Mouse (Mus musculus): ENCODE results near the gene Arhgap27. TPM values are rescaled to one million over a fixed set of nuclear protein-coding genes. Genes with fewer than 3 reads are reported as not detected.

Arhgap27 gene
- total and polyA plus RNA-seq, 3 experiments, result 6.3 to 15.0 TPM; not detected in 1

DNA sequence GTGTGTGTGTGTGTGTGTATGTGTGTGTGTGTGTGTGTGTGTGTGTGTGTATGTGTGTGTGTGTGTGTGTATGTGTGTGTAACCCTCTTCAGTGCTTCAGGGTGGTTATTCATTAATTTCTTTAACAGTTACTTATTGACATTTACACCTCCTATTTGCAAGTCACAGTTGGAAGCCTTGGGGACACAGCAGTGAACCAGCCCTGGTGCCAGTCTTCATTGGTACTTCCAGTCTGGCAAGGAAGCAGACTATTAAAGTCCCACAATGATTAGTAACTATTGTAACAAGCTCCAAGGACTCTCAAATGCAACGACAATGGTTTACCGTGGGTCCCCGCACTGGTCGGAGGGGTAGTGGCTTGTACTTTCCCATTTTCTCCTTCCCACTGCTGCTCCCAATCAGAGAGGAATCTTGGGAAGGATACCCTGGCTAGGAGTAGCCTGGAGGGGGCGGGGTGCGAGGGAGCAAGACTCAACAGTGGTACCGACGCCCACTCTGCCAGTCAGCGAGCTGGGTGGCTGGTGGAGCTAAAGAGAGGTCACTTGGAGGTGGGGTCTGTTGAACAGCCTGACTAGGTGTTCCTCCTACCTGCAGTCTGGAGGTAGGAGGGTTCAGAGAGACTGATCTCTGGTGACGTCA, 48.6 kb downstream of the Arhgap27 start (continued):
- TF ChIP-seq MAZ (IDR thresholded peaks at IDR 0.05; ENCODE audit: low read depth, low read length), result no peak
- no peak for TF ChIP-seq BHLHE40 (IDR thresholded peaks at IDR 0.05; ENCODE audit: borderline replicate concordance, low read depth, low read length)
- no peak for TF ChIP-seq TAL1 (IDR thresholded peaks at IDR 0.05; ENCODE audit: low read length)

DNA sequence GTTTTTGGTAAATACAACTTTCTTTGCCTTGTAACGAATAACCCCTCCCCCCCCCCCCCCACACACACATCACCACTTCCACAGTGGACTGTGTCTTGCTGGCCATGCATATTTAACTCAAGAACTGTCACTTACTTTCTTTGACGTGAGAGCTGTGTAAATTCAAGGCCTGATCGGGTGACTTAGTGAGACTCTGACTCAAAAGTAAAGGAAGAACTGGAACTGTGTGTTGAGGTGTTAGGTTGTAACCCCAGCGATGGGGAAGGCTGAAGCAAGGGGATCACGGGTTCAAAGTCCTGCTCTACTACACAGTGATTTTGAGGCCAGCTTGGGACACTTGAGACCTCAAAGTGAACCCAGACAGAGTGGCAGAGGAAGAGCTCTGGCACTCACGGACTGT, 50.0 kb downstream of the Arhgap27 start:
- Histone ChIP-seq H3K36me3 (ENCODE audit: control insufficient read depth in 1 of 2, insufficient read depth in 2 of 2, low read length in 2 of 2) (no peaks in the 10 kb centered on the region), H3K4me3 (ENCODE audit: control insufficient read depth in 1 of 2, insufficient read depth in 1 of 2, low read depth in 2 of 2, low read length in 2 of 2) (no peak overlapping the region), H3K79me2 (ENCODE audit: control insufficient read depth, insufficient read depth, low read length, poor library complexity) (no peaks in the 10 kb centered on the region), H3K4me1 (ENCODE audit: control insufficient read depth in 1 of 2, insufficient read depth in 2 of 2, low read length in 2 of 2) (no peaks in the 10 kb centered on the region), H3K9ac (ENCODE audit: control insufficient read depth, low read depth, low read length, poor library complexity, severe bottlenecking) (no peak overlapping the region), H3K27me3 (ENCODE audit: control insufficient read depth in 1 of 2, insufficient read depth in 2 of 2, low read length in 2 of 2) (peaks cover 3% of the 10 kb centered on the region in 2 experiments; a peak in 3 of 4 replicates), H3K27ac (ENCODE audit: control insufficient read depth, low read depth, low read length) (no peak overlapping the region), H3K9me3 (replicated peaks; ENCODE audit: insufficient read depth, low read length) (no peaks in the 10 kb centered on the region)
- no peak for DNase-seq (ENCODE audit: low read depth, low spot score)
- no peak for TF ChIP-seq ZKSCAN1 (IDR thresholded peaks at IDR 0.05; ENCODE audit: low read depth, low read length)
- TF ChIP-seq MAZ (IDR thresholded peaks at IDR 0.05; ENCODE audit: low read depth, low read length), result no peak
- TF ChIP-seq USF1 (IDR thresholded peaks at IDR 0.05; ENCODE audit: low read depth, low read length), result no peak
- no peak for TF ChIP-seq USF2 (IDR thresholded peaks at IDR 0.05; ENCODE audit: borderline replicate concordance in 1 of 2, insufficient read depth in 1 of 2, low read depth in 1 of 2, low read length in 2 of 2)
- TF ChIP-seq BHLHE40 (IDR thresholded peaks at IDR 0.05; ENCODE audit: borderline replicate concordance, low read depth, low read length), result no peak
- no peak for TF ChIP-seq MYC (IDR thresholded peaks at IDR 0.05; ENCODE audit: low read depth, low read length)
- TF ChIP-seq POLR2AphosphoS5 (IDR thresholded peaks at IDR 0.05; ENCODE audit: borderline replicate concordance, low read depth, low read length), result no peak
- no peak for TF ChIP-seq SIN3A (IDR thresholded peaks at IDR 0.05; ENCODE audit: low read length)
- no peak for TF ChIP-seq JUND (IDR thresholded peaks at IDR 0.05; ENCODE audit: low read depth, low read length)
- TF ChIP-seq CHD1 (IDR thresholded peaks at IDR 0.05; ENCODE audit: low read depth, low read length), result no peak
- TF ChIP-seq POLR2A (IDR thresholded peaks at IDR 0.05; ENCODE audit: control insufficient read depth in 1 of 2, insufficient read depth in 1 of 2, low read depth in 1 of 2, low read length in 2 of 2, poor library complexity in 1 of 2), result no peak
- TF ChIP-seq MAFK (IDR thresholded peaks at IDR 0.05; ENCODE audit: borderline replicate concordance, low read depth, low read length), result no peak
- no peak for TF ChIP-seq KAT2A (conservative IDR thresholded peaks at IDR 0.05; ENCODE audit: low read depth, low read length)
- no peak for TF ChIP-seq NRF1 (IDR thresholded peaks at IDR 0.05; ENCODE audit: insufficient read depth, low read depth, low read length, poor library complexity, severe bottlenecking)
- no peak for TF ChIP-seq CHD2 (IDR thresholded peaks at IDR 0.05; ENCODE audit: low read length)

DNA sequence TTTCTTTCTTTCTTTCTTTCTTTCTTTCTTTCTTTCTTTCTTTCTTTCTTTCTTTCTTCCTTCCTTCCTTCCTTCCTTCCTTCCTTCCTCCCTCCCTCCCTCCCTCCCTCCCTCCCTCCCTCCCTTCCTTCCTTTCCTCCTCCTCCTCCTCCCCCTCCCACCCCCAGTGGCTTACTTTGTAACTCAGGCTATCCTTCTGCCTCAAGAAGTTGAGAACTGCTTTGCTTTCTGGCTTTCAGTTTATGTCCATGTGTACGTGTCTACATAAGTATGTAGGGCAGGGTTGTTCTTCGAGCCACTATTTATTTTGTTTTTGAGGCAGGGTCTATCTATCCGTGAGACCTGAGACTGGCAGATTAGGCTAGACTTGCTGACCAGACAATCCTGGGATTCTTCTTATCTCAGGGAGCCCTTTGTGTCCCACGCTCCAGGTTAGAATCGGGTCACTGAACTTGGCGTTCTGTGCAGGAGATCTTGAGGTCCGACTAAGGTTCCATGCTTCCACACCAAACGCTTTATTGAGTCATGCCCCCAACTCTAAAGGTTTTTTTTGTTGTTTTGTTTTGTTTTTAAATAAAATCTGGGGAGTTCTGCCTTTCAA, 50.7 kb downstream of the Arhgap27 start:
- H3K27ac ChIP-seq (ENCODE audit: control insufficient read depth, low read depth, low read length), result no peak overlapping the region
- H3K4me3 ChIP-seq (ENCODE audit: control insufficient read depth in 1 of 2, insufficient read depth in 1 of 2, low read depth in 2 of 2, low read length in 2 of 2), result no peak overlapping the region
- H3K4me1 ChIP-seq (ENCODE audit: control insufficient read depth in 1 of 2, insufficient read depth in 2 of 2, low read length in 2 of 2), result no peaks in the 10 kb centered on the region
- H3K36me3 ChIP-seq (ENCODE audit: control insufficient read depth in 1 of 2, insufficient read depth in 2 of 2, low read length in 2 of 2), result no peaks in the 10 kb centered on the region
- no peaks in the 10 kb centered on the region for H3K9me3 ChIP-seq (replicated peaks; ENCODE audit: insufficient read depth, low read length)
- DNase-seq (ENCODE audit: low read depth, low spot score), result no peak
- no peaks in the 10 kb centered on the region for H3K79me2 ChIP-seq (ENCODE audit: control insufficient read depth, insufficient read depth, low read length, poor library complexity)
- H3K9ac ChIP-seq (ENCODE audit: control insufficient read depth, low read depth, low read length, poor library complexity, severe bottlenecking), result no peak overlapping the region
- H3K27me3 ChIP-seq (ENCODE audit: control insufficient read depth in 1 of 2, insufficient read depth in 2 of 2, low read length in 2 of 2), result peaks cover 2 to 3% of the 10 kb centered on the region in 2 experiments
- TF ChIP-seq USF2 (IDR thresholded peaks at IDR 0.05; ENCODE audit: borderline replicate concordance in 1 of 2, insufficient read depth in 1 of 2, low read depth in 1 of 2, low read length in 2 of 2), result no peak
- no peak for TF ChIP-seq UBTF (IDR thresholded peaks at IDR 0.05; ENCODE audit: borderline replicate concordance, insufficient read depth, low read depth, low read length)
- no peak for TF ChIP-seq ZC3H11A (IDR thresholded peaks at IDR 0.05; ENCODE audit: low read depth, low read length)
- TF ChIP-seq ELF1 (IDR thresholded peaks at IDR 0.05; ENCODE audit: low read depth, low read length), result no peak
- no peak for TF ChIP-seq RCOR1 (IDR thresholded peaks at IDR 0.05; ENCODE audit: low read depth, low read length)
- no peak for TF ChIP-seq MEF2A (IDR thresholded peaks at IDR 0.05; ENCODE audit: extremely low read depth, insufficient replicate concordance, low read depth, low read length, poor library complexity, severe bottlenecking)
- no peak for TF ChIP-seq RAD21 (IDR thresholded peaks at IDR 0.05; ENCODE audit: low read depth, low read length)
- TF ChIP-seq SMC3 (IDR thresholded peaks at IDR 0.05; ENCODE audit: low read depth, low read length), result no peak
- no peak for TF ChIP-seq TCF12 (IDR thresholded peaks at IDR 0.05; ENCODE audit: low read depth, low read length)
- TF ChIP-seq NRF1 (IDR thresholded peaks at IDR 0.05; ENCODE audit: insufficient read depth, low read depth, low read length, poor library complexity, severe bottlenecking), result no peak
- no peak for TF ChIP-seq POLR2AphosphoS5 (IDR thresholded peaks at IDR 0.05; ENCODE audit: borderline replicate concordance, low read depth, low read length)
- TF ChIP-seq MAX (IDR thresholded peaks at IDR 0.05; ENCODE audit: low read length), result no peak
- TF ChIP-seq MYB (IDR thresholded peaks at IDR 0.05; ENCODE audit: low read depth, low read length), result no peak
- no peak for TF ChIP-seq ZKSCAN1 (IDR thresholded peaks at IDR 0.05; ENCODE audit: low read depth, low read length)

All from MEL (cell line).